Mouse (Mus musculus) bone marrow macrophage, adult 2 months (primary cell): ENCODE measurements around the gene Zdhhc19.

Source experiments
- CTCF ChIP-seq: IDR thresholded peaks from 2 replicates; pipeline ENCODE4 v1.5.1; 2012; ENCODE audit warnings: low read depth, mild to moderate bottlenecking, low read length, moderate library complexity
- POLR2A ChIP-seq: IDR thresholded peaks from 2 replicates; pipeline ENCODE4 v1.6.1; 2012; ENCODE audit warnings: mild to moderate bottlenecking, low read depth, low read length, borderline replicate concordance

- TF ChIP-seq CTCF (no peak), POLR2A (no peak)
Measured at GRCm38 (mm10) chr16:32479415-32479814, 16.6 kb upstream of the Zdhhc19 start.
